Mouse (Mus musculus): ENCODE data around the gene Tub.

GRCm38 (mm10) chr7:109029961-109030465 is 79.9 kb downstream of the Tub start:
- TF ChIP-seq CTCF (IDR thresholded peaks at IDR 0.05; ENCODE audit: borderline replicate concordance, insufficient read depth, low read length) (no peak), POLR2A (IDR thresholded peaks at IDR 0.05; ENCODE audit: low read depth, low read length) (no peak)

All from embryonic fibroblast, embryonic 13.5 days (primary cell).